Mouse (Mus musculus) R1 (cell line): ENCODE measurements around the gene Gabrb1.

ENCODE experiments used
- DNase-seq: peaks from one replicate; pipeline ENCODE4 v3.0.0-alpha.2; 2018; ENCODE audit warnings: low read depth, low spot score

Gabrb1 gene

GRCm38 (mm10) chr5:71657482-71658114, at the start of gene Gabrb1:
TSS of gene Gabrb1 (plus strand) at chr5:71658113.
- DNase-seq = peak; percentile 59

GRCm38 (mm10) chr5:71608735-71609134, 49.2 kb upstream of the Gabrb1 start:
- DNase-seq = no peak

DNA sequence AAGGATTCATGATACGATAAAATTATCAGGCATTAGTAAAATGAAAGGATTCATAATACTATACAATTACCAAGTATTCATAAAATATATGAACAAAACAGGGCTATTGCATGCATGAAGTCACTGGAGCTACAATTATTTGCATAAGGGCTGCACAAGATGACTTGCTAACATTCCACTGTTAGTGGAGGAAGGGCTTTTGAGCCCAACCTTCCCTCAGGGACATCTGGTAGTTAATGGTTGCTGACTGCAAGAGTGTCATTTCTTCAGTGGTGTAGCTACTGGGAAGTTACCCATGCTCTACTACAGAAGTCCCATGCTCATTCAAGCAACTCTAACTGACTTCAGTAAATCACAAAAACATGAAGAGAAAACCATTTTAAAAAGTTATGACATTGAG, 43.6 kb upstream of the Gabrb1 start:
- no peak for DNase-seq

GRCm38 (mm10) chr5:71616734-71617133, 41.2 kb upstream of the Gabrb1 start:
- no peak for DNase-seq

DNA sequence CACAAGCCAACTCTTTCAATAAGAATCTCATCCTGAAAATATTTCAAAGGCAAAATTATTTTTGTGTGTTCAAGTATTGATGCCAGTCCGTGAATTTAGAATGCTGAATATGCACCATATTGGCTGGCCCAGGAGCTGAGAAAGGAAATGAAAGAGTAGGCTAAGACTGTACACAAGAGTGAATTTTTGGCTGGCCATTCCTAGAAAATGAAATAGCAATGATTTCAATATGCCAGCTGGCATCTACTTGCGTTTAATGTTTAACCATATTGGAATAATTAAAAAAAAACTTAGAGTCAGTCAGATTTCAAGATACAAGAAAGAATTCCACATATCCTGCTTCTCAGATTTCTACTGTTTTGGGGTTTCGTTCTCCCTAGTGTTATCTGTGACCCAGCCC, 30.1 kb upstream of the Gabrb1 start:
- DNase-seq = no peak

GRCm38 (mm10) chr5:71639804-71640203, 18.1 kb upstream of the Gabrb1 start:
- DNase-seq = no peak

DNA sequence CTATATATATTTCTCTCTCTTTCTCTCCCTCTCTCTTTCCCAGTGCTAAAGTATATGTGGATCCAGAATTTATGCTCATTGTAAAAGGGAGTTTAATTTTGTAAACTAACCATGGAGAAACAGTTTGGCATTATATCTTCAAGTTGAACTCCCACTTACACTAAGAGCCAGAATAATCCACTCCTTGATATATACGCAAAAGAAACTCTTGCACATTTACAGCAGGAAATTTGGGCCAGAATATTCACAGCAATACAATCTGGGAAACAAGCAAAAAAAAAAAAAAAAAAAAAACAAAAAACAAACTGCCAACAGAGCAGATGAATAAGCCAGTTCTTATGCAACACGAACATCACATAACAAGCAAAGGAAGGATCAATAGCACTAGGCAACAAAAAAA, 9.8 kb upstream of the Gabrb1 start:
- no peak for DNase-seq

DNA sequence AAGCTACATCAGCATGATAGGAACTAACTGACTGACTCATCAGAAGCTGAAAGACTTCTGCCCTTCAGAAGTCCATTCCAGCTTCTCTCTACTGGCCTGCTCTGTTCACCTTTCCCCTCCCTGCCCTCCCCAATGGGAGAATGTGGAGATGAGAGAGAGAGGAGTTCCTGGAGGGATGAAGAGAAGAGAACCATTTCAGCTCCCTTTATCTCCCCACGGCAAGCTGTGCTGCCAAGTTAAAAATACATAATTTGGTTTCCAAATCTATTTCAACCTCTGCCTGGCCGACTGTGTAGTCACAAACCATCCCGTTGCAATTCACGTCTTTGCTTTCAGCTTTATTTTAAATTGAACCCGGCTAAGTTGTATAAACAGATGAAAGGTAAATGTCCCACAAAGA, 3.9 kb upstream of the Gabrb1 start:
- DNase-seq = no peak

GRCm38 (mm10) chr5:71656771-71657170, 1.1 kb upstream of the Gabrb1 start:
- DNase-seq = peak; percentile 8

GRCm38 (mm10) chr5:71658115-71658497, 193 bp downstream of the Gabrb1 start, which contains the start of gene Gabra4:
TSS of gene Gabra4 (minus strand) at chr5:71658308.
- DNase-seq = peak; percentile 62

DNA sequence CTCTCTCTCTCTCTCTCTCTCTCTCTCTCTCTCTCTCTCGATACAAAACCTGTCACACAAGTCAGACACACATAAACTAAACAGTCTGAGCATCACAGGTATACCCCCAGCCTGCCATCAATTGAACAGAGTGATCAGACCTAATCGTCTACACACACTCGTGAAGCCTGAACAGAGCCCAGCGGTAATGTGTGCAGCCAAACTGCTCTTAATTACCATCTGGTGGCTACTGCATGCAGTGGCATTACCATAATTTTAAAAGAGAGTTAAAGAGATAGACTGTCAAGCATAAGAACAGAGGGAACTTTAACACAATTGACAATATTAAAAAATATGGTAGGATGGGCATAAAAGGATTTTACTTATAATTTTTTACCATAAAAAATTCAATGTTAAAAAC, 7.7 kb downstream of the Gabrb1 start:
- DNase-seq = no peak

DNA sequence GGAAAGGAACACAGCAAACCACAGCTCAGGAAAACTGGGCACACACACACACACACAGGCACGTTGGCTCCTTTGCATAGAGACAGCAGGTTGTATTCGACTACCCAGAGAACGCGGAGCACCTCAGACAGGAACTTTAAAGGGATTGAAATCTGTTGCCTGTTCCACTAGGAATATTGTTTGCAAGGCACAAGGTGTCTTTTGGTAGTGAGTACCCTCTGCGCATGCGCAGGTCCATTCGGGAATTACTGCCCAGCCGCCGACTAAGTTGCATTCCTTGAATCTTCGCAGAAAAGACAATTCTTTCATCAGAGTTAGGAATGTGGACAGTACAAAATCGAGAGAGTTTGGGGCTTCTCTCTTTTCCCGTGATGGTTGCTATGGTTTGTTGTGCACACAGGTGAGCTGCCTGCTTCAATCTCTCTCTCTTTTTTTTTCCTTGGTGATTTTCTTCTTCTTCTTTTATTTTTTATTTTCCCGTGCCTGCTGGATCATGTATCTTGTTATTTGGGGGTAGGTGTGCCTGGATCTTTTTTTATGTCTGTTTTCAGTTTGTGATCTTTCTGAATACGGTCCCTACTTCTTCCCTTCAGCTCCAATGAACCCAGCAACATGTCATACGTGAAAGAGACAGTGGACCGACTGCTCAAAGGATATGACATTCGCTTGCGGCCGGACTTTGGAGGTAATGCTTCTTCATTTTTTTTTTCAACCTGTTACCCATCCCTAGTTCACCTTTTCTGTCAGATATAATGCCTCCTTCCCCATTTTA, 42.0 kb downstream of the Gabrb1 start:
- peak; percentile 39 for DNase-seq

GRCm38 (mm10) chr5:71700468-71701272, 42.8 kb downstream of the Gabrb1 start:
- DNase-seq = peak; percentile 60

GRCm38 (mm10) chr5:71701273-71701614, 43.3 kb downstream of the Gabrb1 start:
- DNase-seq = no peak

- DNase-seq = no peak
These were observed 75.2 kb downstream of the Gabrb1 start for GRCm38 (mm10) chr5:71732931-71733792.

DNA sequence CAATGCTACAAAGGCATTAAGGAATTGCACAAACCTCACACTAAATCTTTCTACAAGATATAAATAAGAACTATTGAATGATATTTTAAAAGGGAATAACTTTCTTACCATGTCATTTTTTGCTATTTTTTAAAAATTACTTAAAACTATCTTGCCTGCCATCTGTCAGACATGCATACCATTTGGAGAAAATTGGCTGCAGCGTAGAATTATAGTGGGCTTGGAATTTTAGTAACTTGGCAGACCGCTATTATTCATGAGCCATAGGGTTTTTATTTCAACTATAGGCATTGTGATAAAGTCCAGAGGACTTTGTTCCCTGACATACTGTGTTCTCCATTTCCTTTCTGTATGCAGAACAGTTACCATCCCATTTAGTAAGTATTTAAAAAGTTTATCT, 89.5 kb downstream of the Gabrb1 start:
- DNase-seq = no peak

DNA sequence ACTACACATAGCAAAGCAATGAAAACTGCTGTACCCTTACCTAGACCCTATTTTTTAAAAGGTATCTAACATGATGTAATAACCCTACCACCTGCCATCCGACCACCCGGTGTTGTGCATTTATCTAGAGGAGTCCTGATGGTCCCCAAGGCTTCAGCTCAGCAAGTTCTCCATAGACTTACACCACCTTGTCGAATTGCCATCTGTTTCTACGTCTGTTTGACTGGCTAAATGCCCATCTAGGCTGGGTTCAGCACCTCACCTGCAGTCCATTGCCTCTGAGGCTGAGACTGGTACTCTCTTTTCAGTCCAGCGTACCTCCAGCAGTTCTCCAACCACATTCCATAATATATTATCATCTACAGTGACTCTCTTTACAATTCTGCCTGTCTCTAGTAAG, 96.1 kb downstream of the Gabrb1 start:
- no peak for DNase-seq

DNA sequence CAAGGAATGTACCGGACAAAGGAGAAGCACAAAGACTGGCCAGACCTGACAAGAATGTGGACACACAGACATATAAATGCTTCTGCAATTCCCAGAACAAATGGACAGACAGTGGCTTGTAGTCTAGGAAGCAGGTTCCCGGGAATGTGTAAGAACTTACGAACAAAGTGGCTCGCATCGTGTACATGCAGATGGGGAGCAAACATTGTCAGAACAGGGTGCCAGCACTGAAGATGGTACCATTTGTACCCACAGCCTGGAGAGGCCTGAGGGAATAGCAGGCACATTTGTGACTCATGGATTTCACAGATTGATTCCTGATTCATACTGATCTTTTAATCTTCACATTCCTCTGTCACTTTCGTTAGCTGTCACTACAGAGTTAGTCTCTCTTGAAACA, 103.2 kb downstream of the Gabrb1 start:
- DNase-seq = no peak

- no peak for DNase-seq
These were observed 123.7 kb downstream of the Gabrb1 start for GRCm38 (mm10) chr5:71781514-71782179.

DNA sequence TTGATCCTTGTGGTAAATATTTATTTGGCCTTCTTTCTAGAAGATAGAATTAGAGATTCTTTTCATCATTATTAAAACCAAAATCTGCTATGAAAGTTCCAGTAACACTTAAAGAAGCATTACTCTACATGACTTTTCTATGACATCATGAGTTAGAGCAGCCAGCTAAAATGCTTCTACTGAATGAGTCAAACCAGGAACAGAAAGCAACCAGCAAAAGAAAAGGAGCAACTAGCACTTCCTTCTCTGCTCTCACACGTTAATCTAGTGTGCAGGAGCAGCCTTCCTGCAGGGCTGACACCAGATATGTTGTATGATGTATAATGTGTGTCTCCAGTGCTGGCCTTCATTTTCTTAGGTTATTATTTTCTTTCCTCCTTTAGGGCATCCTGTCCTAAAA, 164.9 kb downstream of the Gabrb1 start:
- no peak for DNase-seq

- DNase-seq = no peak
These were observed 170.4 kb downstream of the Gabrb1 start for GRCm38 (mm10) chr5:71828342-71828741.
